Mouse (Mus musculus) megakaryocyte, adult 5-6 weeks (primary cell): ENCODE measurements around the gene Metrn. TPM values are rescaled to one million over a fixed set of nuclear protein-coding genes. Genes with fewer than 3 reads are reported as not detected.

Experiments used
- ATAC-seq: 2 replicates; pipeline ENCODE4 v1.8.0; 2016; ENCODE audit warnings: mild to moderate bottlenecking, inconsistent platforms; ENCODE audit not compliant: poor library complexity, severe bottlenecking
- total RNA-seq, 2 experiments: library from RNA; stranded (forward) in 1 of 2; stranded (reverse) in 1 of 2; fragments of 153-499, 151-499 nt in 1 of 2; fragments of 221-1000, 200-1000 nt in 1 of 2; gene quantifications; 2 replicates each; pipeline versions ENCODE4 v1.2.3 to v1.2.4; 2015 to 2017

Gene Metrn
- total RNA-seq, 2 experiments from 2014 or later, result 3.2 to 11.2 TPM

DNA sequence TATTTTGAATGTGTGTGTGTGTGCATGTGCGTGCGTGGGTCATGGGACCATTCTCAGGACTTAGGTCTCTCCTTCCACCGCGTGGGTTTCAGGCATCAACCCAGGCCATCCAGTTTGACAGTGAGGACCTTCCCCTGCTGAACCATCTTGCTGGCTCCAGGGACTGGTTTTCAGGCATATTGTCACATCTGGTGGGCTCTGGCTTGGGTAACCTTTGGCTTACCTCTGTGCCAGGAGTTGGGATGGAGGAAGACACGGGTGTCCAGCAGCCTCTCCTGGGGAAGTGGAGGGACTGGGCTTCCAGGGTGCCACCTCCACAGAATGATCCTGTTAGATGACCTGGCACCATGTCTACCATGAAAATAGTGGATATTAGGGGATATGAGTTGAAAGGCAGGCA is 19.0 kb downstream of the Metrn start:
- no peak for ATAC-seq

DNA sequence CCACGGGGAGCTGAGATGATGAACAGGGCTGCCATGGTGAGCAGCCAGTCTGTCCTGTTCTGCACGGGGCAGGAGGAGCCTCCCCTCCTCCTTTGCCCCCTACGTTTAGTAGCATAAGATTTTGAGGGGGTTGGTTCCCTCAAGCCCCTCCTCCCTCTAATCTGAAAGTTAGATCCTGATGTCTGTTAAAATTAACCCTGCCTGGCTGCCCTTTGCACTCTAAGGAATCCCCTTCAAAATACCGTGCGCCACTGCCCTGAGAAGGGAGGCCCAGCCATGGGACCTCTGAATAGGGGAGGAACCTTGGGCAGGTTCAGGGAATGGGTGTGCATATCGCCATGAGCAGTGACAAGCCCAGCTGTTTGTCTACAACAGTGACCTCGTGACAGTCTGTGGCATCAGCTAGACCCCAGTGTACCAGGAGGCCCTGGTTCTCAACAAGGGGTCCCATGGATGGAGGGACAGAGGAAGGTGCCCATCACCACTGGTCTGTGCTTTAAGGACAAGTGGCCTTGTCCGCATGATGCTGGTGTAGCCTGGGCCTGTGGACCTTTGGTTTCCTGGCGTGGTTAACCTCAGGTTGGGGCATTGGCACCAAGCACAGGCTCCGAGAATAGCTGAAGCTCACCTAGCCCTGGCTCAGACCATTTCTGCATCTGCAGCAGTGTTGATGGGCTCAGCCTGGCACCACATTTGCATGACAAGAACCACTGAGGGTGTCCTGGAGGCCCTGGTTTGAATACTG is 21.4 kb downstream of the Metrn start:
- no peak for ATAC-seq

DNA sequence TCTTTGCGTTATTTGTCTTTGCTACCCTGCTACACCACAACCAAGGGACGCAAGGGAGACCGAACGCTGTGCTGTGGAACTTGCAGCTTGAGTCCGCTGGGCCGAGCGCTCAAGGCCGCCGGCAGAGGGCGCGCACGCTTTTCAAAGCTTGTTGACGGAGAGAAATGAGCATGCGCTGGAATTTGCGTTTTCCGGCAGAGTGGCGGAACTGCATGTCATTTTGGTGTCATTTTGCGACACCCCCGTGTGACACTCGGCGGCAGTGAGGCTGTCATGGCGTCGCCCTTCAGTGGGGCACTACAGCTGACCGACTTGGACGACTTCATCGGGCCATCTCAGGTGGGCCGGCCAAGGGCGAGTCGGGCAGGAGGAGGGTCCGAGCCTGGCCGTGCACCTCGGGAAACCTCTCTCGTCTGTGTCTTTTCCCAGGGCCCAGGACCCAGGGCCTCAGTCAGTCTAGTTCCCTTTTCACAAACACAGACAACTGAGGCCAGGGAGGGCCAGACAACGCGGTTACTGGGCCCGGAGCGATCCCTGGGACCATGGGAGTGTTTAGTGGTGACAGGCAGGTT is 23.3 kb downstream of the Metrn start, which contains the start of gene Narfl:
Narfl (plus strand) TSS at position 228 of the 572 bp plus-strand sequence.
- ATAC-seq, result peak; percentile 98

GRCm38 (mm10) chr17:25769331-25769730 is 27.6 kb downstream of the Metrn start:
- ATAC-seq, result no peak

DNA sequence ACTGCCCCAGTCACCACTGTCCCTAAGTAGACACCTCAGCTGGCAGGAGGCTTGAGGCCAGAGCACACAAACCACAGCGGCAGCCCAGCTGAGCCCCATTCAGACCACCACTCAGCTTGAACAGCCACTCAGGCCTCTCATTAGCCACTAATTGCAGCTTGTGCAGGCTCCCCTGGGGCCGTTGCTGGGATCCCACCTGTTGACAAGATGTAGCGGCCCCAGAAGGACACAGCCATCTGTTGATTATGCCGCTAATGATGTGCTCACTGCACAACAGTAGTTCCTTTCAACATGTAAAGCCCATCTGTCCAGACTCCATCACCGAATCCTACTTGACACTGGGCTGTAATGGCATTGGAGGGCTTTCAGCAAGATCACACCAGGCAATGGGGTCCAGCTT is 31.1 kb downstream of the Metrn start:
- ATAC-seq, result no peak

DNA sequence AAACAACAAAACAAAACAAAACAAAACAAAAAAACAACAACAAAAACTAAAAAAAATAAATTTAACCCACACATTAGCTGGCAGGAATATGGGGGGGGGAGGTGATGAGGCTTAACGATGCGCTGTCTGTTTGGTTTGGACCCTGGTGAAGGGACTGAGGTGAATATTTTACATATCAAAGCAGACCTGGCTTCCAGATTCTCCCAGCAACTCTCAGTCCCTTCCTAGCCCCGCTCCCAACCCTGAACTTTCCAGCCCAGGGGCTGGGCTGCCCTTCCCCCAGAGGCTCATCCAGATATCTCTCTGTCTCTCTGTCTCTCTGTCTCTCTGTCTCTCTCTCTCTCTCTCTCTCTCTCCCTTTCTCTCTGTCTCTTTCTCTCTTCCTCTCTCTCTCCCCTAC is 34.3 kb downstream of the Metrn start:
- ATAC-seq, result no peak

DNA sequence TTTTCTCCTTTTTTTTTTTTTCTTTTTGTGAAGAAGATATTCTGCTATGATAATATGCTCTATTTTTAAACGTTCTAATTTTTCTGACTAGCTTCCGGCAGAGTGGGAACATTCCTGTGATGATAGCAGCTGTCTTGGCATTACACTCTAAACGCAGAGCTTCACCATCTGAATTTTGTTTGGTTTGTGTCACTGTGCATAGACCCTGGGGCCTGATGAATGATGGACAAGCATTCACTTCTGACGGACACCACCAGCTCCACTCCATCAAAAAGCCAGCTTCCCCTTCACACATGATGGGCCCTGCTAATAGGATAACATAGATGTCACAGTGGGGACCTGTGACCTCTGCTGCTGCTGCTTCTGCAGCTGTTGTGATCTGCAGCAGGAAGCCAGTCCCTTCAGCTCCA is 35.4 kb downstream of the Metrn start:
- no peak for ATAC-seq

DNA sequence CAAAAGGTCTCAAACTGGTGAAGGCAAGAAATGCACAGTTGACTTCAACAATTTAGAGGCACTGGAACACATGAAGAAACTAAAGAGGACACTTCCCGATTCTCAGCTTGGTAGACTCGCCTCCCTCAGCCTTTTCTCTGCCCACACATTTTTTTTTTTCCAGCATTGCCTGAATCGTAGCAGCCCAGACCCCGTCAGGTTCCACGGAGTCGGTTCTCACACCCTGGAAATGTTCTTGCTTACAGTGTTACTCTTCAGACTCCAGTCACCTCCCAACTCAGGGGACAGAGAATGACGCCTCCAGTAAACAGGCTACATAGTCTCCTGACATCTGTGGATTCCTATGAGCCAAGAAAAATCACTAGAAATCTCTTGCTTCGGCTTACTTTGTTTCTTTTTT is 36.8 kb downstream of the Metrn start:
- ATAC-seq, result no peak

DNA sequence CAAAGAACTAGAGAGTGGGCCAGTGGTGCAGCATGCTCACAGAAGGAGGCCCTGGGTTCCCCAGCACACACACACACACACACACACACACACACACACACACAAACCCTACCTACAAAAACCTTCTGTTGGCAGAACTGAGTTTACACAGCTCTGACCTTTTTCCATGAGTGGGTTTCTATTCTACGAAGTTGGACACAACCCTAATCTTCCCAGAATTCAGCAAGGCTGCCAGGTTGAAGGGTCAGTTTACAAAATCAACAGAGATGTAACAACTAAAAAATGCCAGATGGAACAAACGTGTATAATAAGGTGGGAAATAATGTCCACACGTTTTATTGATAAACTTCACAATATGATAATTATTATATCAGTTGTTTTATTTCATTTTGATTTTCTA is 39.2 kb downstream of the Metrn start:
- ATAC-seq, result no peak

DNA sequence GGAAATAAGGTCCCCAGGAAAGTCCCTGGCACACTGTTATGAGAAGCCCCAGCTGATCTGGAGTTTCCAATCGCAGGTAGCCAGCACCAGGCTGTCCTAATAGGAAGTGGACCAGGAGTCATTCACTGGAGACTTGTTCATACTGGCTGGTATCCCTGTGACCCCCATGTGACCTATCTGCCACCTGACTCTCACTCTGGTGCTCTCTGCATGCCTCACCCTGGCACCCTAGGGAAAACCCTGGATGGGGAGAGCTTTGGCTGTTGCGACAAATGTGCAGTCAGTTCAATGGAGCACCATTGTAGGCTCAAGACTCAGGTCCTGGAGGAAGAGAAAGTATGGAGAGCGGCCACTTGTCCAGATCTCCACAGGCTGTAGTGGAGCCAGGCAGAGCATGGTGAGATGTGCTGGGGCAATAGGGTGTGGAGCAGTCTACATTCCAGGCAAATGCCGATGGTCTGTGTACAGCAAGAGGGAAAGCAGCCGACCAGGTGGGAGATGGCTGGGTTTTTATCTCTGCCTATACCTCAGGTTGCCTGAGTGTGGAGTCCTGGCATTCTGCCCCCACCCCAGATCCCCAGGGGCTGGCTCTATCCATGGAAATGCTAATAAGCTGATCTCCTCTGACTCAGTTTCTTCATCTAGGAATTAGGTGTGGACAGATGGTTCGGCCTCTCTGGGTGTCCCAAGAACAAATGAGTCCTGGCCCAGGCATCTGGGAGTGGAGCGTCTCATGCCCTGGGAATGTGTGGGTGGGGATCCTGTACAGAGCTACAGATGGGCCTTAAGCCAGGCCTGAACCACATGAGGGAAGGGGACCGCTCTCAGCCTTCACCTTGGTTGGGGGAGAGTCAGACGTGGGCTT is 40.3 kb downstream of the Metrn start:
- no peak for ATAC-seq

- no peak for ATAC-seq
Measured at GRCm38 (mm10) chr17:25755627-25756377, 41.1 kb downstream of the Metrn start.

- ATAC-seq, result no peak
Measured at GRCm38 (mm10) chr17:25755086-25755485, 41.9 kb downstream of the Metrn start.

GRCm38 (mm10) chr17:25754241-25754640 is 42.7 kb downstream of the Metrn start, which contains the start of gene Msln:
Msln (minus strand) TSS chr17:25754378.
- ATAC-seq, result no peak

DNA sequence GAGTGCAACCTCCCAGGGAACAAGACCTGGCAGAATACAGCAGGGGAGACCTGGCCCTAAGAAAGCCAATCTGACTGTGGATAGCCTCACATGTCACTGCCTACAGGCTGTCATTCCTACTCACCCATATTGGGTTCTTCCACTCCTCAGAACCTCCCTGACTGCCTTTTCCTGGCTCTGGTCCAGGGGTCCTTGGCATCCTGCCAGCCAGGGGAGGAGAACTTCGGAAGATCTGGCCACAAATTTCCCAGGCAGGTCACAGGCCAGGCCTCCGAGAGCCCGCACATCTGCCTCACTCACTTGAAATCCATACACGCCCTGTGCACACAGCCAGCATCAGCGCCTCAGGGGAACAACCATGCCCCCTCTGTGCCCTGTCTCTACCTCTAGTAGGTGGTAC is 45.5 kb downstream of the Metrn start:
- ATAC-seq, result no peak

DNA sequence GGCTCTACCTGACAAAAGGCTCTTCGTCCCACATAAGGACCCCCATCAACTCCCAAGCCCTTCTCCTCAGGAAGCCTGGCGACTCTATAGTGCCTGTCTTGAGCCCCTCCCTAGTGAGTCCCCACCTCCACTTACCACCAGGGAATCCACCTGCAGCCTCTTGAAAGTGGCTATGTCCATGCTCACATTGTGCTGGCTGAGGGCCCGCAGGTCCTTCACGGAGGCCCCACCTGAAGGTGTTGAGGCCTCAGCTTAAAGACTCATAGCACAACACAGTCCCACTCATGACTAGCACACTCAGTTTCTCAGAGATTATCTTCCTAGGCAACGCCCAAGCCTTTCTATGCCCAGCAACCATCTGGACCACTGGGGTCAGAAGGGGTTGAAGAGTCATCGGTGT is 47.6 kb downstream of the Metrn start:
- ATAC-seq, result no peak

- no peak for ATAC-seq
Measured at GRCm38 (mm10) chr17:25748238-25748637, 48.7 kb downstream of the Metrn start.

GRCm38 (mm10) chr17:25744311-25744710 is 52.6 kb downstream of the Metrn start:
- no peak for ATAC-seq

DNA sequence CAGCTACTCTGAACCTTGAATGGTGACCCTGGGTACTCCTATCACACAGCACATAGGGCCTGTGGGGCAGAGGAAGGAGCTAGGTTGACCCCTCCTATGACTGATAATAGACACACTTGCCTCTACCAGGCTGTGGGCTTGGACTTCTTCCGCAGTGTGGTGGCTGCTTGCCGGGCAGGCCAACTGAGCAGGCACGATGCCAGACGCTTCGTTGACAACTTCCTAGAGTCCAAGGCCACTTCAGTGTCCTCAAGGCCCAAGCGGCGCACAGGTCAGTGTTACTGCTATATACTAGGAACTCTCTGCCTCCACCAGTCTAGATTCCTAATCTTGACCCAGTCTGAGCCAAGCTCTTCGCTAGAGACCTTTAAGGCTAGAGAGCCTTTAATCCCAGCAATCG is 53.1 kb downstream of the Metrn start:
- ATAC-seq, result no peak
